In genomic region chr7:72998374-72998773, GRCm38 (mm10) we compare ENCODE assay signal across 10 mouse cellular contexts.
A peak's percentile ranks its signal among the peaks of the same experiment; 100 is the strongest.
DNase-seq lines count a peak whose midpoint lies in the region; ATAC-seq and TF ChIP-seq lines count a peak whose summit lies in the region.
"Had no signal": no experiment of that assay in that cellular context is flagged by ENCODE, and none has a peak within 500 bp of the region (broad histone marks: within the 10 kb centered on the region; RNA-seq: fewer than 3 reads in every experiment).

No protein-coding gene starts in this region.

- H3K9ac ChIP-seq in forebrain, postnatal 0 days: no peak overlapping the region

- DNase-seq in adrenal gland, postnatal 14 days: peak; percentile 17
- no peak for DNase-seq in adrenal gland, adult 18-20 months (ENCODE audit: low spot score in 2 of 2)
- DNase-seq in layer of hippocampus, postnatal 14 days (ENCODE audit: low spot score in 2 of 2): peak; percentile 11 to 43
- no peak for DNase-seq in layer of hippocampus, postnatal 36 days
- DNase-seq in forebrain, postnatal 0 days: peak; percentile 50
- no peak for DNase-seq in limb, embryonic 10.5 days (ENCODE audit: low spot score)
- no peak for DNase-seq in B cell, adult 2 months
- no peak for DNase-seq in layer of hippocampus, adult 9-11 months
- DNase-seq: cerebellum, adult 9-10 months had no signal

- 25% methylated on average over 5 of the region's 5 CpGs for WGBS in forebrain, postnatal 0 days
- WGBS in limb, embryonic 10.5 days: 59% methylated on average over 5 of the region's 5 CpGs

- no peak overlapping the region for H3K4me3 ChIP-seq in forebrain, postnatal 0 days (ENCODE audit: low read depth, low read length)
- no peak overlapping the region for H3K4me3 ChIP-seq in limb, embryonic 10.5 days

- H3K36me3 ChIP-seq in forebrain, postnatal 0 days (ENCODE audit: insufficient read depth): no peaks in the 10 kb centered on the region
- H3K36me3 ChIP-seq in limb, embryonic 10.5 days: no peaks in the 10 kb centered on the region

- no peaks in the 10 kb centered on the region for H3K27me3 ChIP-seq in forebrain, postnatal 0 days (ENCODE audit: insufficient read depth, low read length)
- no peaks in the 10 kb centered on the region for H3K27me3 ChIP-seq in limb, embryonic 10.5 days (ENCODE audit: low read depth, poor library complexity, severe bottlenecking)

- ATAC-seq in forebrain, postnatal 0 days: peak; percentile 73

- H3K4me1 ChIP-seq in forebrain, postnatal 0 days (ENCODE audit: insufficient read depth): no peaks in the 10 kb centered on the region
- peaks cover 8% of the 10 kb centered on the region; the same call in 1 of the 2 replicates for H3K4me1 ChIP-seq in limb, embryonic 10.5 days

- TF ChIP-seq CTCF in forebrain, postnatal 0 days (IDR thresholded peaks at IDR 0.05; ENCODE audit: low read depth): no peak

- H3K4me2 ChIP-seq in forebrain, postnatal 0 days (ENCODE audit: low read depth): no peak overlapping the region

- H3K9me3 ChIP-seq in forebrain, postnatal 0 days (ENCODE audit: low read length): no peaks in the 10 kb centered on the region
- H3K9me3 ChIP-seq in limb, embryonic 10.5 days (replicated peaks): no peaks in the 10 kb centered on the region

- no peak overlapping the region for H3K27ac ChIP-seq in forebrain, postnatal 0 days (ENCODE audit: low read depth, low read length)
- 0 out of 2 replicates have a peak overlapping the region, but pooled peaks have one; percentile 8 for H3K27ac ChIP-seq in limb, embryonic 10.5 days
- H3K27ac ChIP-seq: macrophage had no signal

Comparison
In these comparisons a context has a peak if more than half of its experiments do, and no peak if none do; other contexts are left out.
1. DNase-seq: peak in adrenal gland, postnatal 14 days (single experiment), layer of hippocampus, postnatal 14 days (2 of 2) and forebrain, postnatal 0 days (single experiment); none in adrenal gland, adult 18-20 months (0 of 2), layer of hippocampus, postnatal 36 days (0 of 2), limb, embryonic 10.5 days (single experiment), B cell, adult 2 months (0 of 2) and layer of hippocampus, adult 9-11 months (single experiment).